Mouse (Mus musculus): Measurements from ENCODE around the gene Capg. TPM values are rescaled to one million over a fixed set of nuclear protein-coding genes. Genes with fewer than 3 reads are reported as not detected.
"Not testable (repeated sequence)": the region's sequence is repeated elsewhere in the genome, so short reads cannot be mapped to it uniquely, and the experiment has no call there.

Capg gene
- polyA plus RNA-seq, 1 experiment = 4.8 TPM

- TF ChIP-seq POLR2A (IDR thresholded peaks at IDR 0.05; ENCODE audit: borderline replicate concordance, insufficient read depth, low read length) (no peak), CTCF (IDR thresholded peaks at IDR 0.05; ENCODE audit: borderline replicate concordance, insufficient read depth, low read depth, low read length) (no peak)
- Histone ChIP-seq H3K27ac (ENCODE audit: insufficient read depth, low read length) (no peak overlapping the region), H3K4me3 (replicated peaks; ENCODE audit: insufficient read depth, low read depth, low read length) (no peak overlapping the region), H3K4me1 (ENCODE audit: control insufficient read depth, insufficient read depth, low read length) (no peaks in the 10 kb centered on the region), H3K27me3 (ENCODE audit: control insufficient read depth, insufficient read depth, low read length) (no peaks in the 10 kb centered on the region)
- WGBS = 94% methylated on average over 5 of the region's 5 CpGs
- DNase-seq = no peak
Measured at GRCm38 (mm10) chr6:72520904-72521303, 23.3 kb upstream of the Capg start.

GRCm38 (mm10) chr6:72521607-72522006 lies 22.6 kb upstream of the Capg start, which contains the start of gene Sh2d6:
TSS of gene Sh2d6 (minus strand) at chr6:72521707.
- H3K27ac ChIP-seq (ENCODE audit: insufficient read depth, low read length) = no peak within 1 kb of the TSS
- 90% methylated on average over 5 of the region's 5 CpGs for WGBS

DNA sequence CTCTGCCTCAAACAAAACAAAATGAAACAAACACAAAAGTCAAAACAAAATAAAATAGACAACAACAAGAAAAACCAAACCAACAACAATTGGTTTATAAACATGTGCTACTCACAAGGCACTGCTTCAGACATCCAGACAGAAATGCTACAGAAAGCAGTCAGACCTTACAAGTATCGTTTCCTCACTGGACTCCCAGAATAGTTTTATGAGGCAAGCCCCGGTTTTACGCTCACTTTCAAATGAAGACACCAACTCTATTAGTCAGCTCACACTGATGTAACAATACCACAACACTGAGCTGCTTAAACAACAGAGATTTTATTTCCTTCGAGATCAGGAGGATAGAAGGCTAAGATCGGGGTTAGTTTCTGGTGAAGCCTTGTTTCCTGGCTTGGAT lies 21.9 kb upstream of the Capg start:
- TF ChIP-seq CTCF (IDR thresholded peaks at IDR 0.05; ENCODE audit: borderline replicate concordance, insufficient read depth, low read depth, low read length) = no peak
- TF ChIP-seq POLR2A (IDR thresholded peaks at IDR 0.05; ENCODE audit: borderline replicate concordance, insufficient read depth, low read length) = no peak
- WGBS = 89% methylated on average over 5 of the region's 5 CpGs
- Histone ChIP-seq H3K27me3 (ENCODE audit: control insufficient read depth, insufficient read depth, low read length) (no peaks in the 10 kb centered on the region), H3K4me3 (replicated peaks; ENCODE audit: insufficient read depth, low read depth, low read length) (no peak overlapping the region), H3K4me1 (ENCODE audit: control insufficient read depth, insufficient read depth, low read length) (no peaks in the 10 kb centered on the region), H3K27ac (ENCODE audit: insufficient read depth, low read length) (no peak overlapping the region)
- no peak for DNase-seq

More at GRCm38 (mm10) chr6:72521607-72522006, 22.6 kb upstream of the Capg start, which contains the start of gene Sh2d6:
- no peak for DNase-seq
- H3K27me3 ChIP-seq (ENCODE audit: control insufficient read depth, insufficient read depth, low read length) = no peaks in the 10 kb centered on the region
- no peak within 1 kb of the TSS for H3K4me3 ChIP-seq (replicated peaks; ENCODE audit: insufficient read depth, low read depth, low read length)
- H3K4me1 ChIP-seq (ENCODE audit: control insufficient read depth, insufficient read depth, low read length) = no peaks in the 10 kb centered on the region
- TF ChIP-seq POLR2A (IDR thresholded peaks at IDR 0.05; ENCODE audit: borderline replicate concordance, insufficient read depth, low read length) (no peak), CTCF (IDR thresholded peaks at IDR 0.05; ENCODE audit: borderline replicate concordance, insufficient read depth, low read depth, low read length) (no peak)

DNA sequence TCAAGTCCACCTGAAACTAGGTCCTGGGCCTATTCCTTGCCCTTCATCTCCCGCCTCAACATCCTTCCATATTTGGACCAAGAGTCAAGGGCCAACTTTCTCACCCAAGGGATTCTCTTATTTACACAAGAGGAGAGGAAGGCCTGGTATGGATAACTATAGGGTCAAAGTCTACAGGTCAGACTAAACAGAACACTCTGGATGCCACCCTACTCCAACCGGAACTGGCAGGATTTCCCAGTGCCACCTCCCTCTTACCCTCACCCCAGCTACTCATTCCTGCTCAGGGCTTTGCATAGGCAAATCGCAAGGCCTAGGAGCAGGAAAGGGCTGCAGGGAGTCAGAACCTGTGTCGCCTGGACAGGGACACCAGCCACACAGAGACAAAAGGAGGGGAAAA lies 21.0 kb upstream of the Capg start:
- WGBS = 83% methylated on average over 4 of the region's 4 CpGs

GRCm38 (mm10) chr6:72524160-72524559 lies 20.0 kb upstream of the Capg start:
- no peak for DNase-seq
- no peaks in the 10 kb centered on the region for H3K27me3 ChIP-seq (ENCODE audit: control insufficient read depth, insufficient read depth, low read length)
- H3K27ac ChIP-seq (ENCODE audit: insufficient read depth, low read length) = no peak overlapping the region
- H3K4me3 ChIP-seq (replicated peaks; ENCODE audit: insufficient read depth, low read depth, low read length) = no peak overlapping the region
- WGBS = 83% methylated on average over 2 of the region's 2 CpGs
- TF ChIP-seq CTCF (IDR thresholded peaks at IDR 0.05; ENCODE audit: borderline replicate concordance, insufficient read depth, low read depth, low read length) = no peak
- TF ChIP-seq POLR2A (IDR thresholded peaks at IDR 0.05; ENCODE audit: borderline replicate concordance, insufficient read depth, low read length) = no peak
- no peaks in the 10 kb centered on the region for H3K4me1 ChIP-seq (ENCODE audit: control insufficient read depth, insufficient read depth, low read length)

More for the DNA sequence above, 21.0 kb upstream of the Capg start:
- Histone ChIP-seq H3K27ac (ENCODE audit: insufficient read depth, low read length) (no peak overlapping the region), H3K4me3 (replicated peaks; ENCODE audit: insufficient read depth, low read depth, low read length) (no peak overlapping the region), H3K27me3 (ENCODE audit: control insufficient read depth, insufficient read depth, low read length) (no peaks in the 10 kb centered on the region), H3K4me1 (ENCODE audit: control insufficient read depth, insufficient read depth, low read length) (no peaks in the 10 kb centered on the region)
- no peak for DNase-seq
- TF ChIP-seq CTCF (IDR thresholded peaks at IDR 0.05; ENCODE audit: borderline replicate concordance, insufficient read depth, low read depth, low read length) (no peak), POLR2A (IDR thresholded peaks at IDR 0.05; ENCODE audit: borderline replicate concordance, insufficient read depth, low read length) (no peak)

DNA sequence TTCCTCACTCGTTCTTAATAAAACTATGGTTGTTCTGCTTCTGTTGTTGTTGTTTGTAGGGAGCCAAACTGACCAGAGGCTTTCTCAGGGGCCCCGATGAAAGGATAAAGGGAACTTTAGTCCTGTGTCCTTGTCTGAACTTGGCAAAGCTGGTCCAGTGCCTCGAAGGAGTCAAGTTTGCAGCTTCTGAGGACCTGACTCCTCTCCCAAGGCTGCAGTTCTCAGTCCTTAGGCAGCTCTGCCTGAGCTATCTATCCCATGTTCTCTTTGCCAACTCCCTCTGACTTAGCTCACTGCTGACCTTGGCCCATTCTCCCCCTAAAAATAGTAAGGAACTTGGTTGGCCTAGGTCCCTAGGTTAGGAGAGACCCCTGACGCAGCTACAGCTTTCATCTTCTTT lies 17.1 kb upstream of the Capg start:
- H3K4me3 ChIP-seq (replicated peaks; ENCODE audit: insufficient read depth, low read depth, low read length) = no peak overlapping the region
- no peak for TF ChIP-seq CTCF (IDR thresholded peaks at IDR 0.05; ENCODE audit: borderline replicate concordance, insufficient read depth, low read depth, low read length)
- no peak for TF ChIP-seq POLR2A (IDR thresholded peaks at IDR 0.05; ENCODE audit: borderline replicate concordance, insufficient read depth, low read length)
- DNase-seq = no peak
- H3K4me1 ChIP-seq (ENCODE audit: control insufficient read depth, insufficient read depth, low read length) = no peaks in the 10 kb centered on the region
- H3K27ac ChIP-seq (ENCODE audit: insufficient read depth, low read length) = no peak overlapping the region
- WGBS = 65% methylated on average over 4 of the region's 4 CpGs
- no peaks in the 10 kb centered on the region for H3K27me3 ChIP-seq (ENCODE audit: control insufficient read depth, insufficient read depth, low read length)

GRCm38 (mm10) chr6:72528410-72529151 lies 15.6 kb upstream of the Capg start:
- TF ChIP-seq POLR2A (IDR thresholded peaks at IDR 0.05; ENCODE audit: borderline replicate concordance, insufficient read depth, low read length) = no peak
- no peak overlapping the region for H3K4me3 ChIP-seq (replicated peaks; ENCODE audit: insufficient read depth, low read depth, low read length)
- no peak overlapping the region for H3K27ac ChIP-seq (ENCODE audit: insufficient read depth, low read length)
- DNase-seq = no peak
- no peaks in the 10 kb centered on the region for H3K27me3 ChIP-seq (ENCODE audit: control insufficient read depth, insufficient read depth, low read length)
- no peaks in the 10 kb centered on the region for H3K4me1 ChIP-seq (ENCODE audit: control insufficient read depth, insufficient read depth, low read length)
- 55% methylated on average over 10 of the region's 10 CpGs for WGBS

DNA sequence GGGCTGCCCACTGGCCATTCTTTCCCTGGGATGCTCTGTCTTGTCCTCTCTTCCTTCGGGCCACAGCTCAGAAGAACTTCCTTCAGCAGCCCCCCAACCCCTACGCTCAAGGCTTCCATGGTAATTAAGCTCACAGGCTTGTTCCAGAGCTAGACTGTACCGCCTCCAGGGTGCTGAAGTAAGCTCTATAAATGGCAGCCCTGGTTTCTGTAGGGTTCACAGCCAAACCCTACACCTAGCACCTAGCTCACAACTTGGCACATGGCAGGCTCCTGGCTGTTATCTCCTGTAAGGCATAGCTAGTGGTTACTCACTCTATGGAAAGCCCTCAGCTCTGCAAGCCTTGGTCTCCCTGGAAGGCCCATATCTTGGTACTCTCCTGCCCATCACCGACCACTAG lies 11.6 kb upstream of the Capg start:
- WGBS = 68% methylated on average over 4 of the region's 4 CpGs
- Histone ChIP-seq H3K27ac (ENCODE audit: insufficient read depth, low read length) (no peak overlapping the region), H3K4me1 (ENCODE audit: control insufficient read depth, insufficient read depth, low read length) (no peaks in the 10 kb centered on the region), H3K4me3 (replicated peaks; ENCODE audit: insufficient read depth, low read depth, low read length) (no peak overlapping the region), H3K27me3 (ENCODE audit: control insufficient read depth, insufficient read depth, low read length) (no peaks in the 10 kb centered on the region)
- DNase-seq = no peak
- TF ChIP-seq CTCF (IDR thresholded peaks at IDR 0.05; ENCODE audit: borderline replicate concordance, insufficient read depth, low read depth, low read length) = no peak
- TF ChIP-seq POLR2A (IDR thresholded peaks at IDR 0.05; ENCODE audit: borderline replicate concordance, insufficient read depth, low read length) = no peak

- H3K4me3 ChIP-seq (replicated peaks; ENCODE audit: insufficient read depth, low read depth, low read length); H3K4me1 ChIP-seq (ENCODE audit: control insufficient read depth, insufficient read depth, low read length); DNase-seq; H3K27ac ChIP-seq (ENCODE audit: insufficient read depth, low read length); H3K27me3 ChIP-seq (ENCODE audit: control insufficient read depth, insufficient read depth, low read length): not testable (repeated sequence)
- WGBS = 29% methylated on average over 1 of the region's 1 CpGs
Measured at GRCm38 (mm10) chr6:72533555-72533954, 10.6 kb upstream of the Capg start.
